Mouse (Mus musculus) cerebellum, adult 2 months (tissue): ENCODE measurements around the gene Mxd1.

Experiments used
- CTCF ChIP-seq: fragments of 200-500 bp; IDR thresholded peaks from 2 replicates; pipeline ENCODE4 v1.5.1; 2011; ENCODE audit warnings: low read depth, mild to moderate bottlenecking, control low read depth, low read length, moderate library complexity, borderline replicate concordance; ENCODE audit not compliant: insufficient read depth
- POLR2A ChIP-seq: fragments of 200-500 bp; IDR thresholded peaks from 2 replicates; pipeline ENCODE4 v1.6.1; 2011; ENCODE audit warnings: low read length, control low read depth, borderline replicate concordance; ENCODE audit not compliant: insufficient read depth

DNA sequence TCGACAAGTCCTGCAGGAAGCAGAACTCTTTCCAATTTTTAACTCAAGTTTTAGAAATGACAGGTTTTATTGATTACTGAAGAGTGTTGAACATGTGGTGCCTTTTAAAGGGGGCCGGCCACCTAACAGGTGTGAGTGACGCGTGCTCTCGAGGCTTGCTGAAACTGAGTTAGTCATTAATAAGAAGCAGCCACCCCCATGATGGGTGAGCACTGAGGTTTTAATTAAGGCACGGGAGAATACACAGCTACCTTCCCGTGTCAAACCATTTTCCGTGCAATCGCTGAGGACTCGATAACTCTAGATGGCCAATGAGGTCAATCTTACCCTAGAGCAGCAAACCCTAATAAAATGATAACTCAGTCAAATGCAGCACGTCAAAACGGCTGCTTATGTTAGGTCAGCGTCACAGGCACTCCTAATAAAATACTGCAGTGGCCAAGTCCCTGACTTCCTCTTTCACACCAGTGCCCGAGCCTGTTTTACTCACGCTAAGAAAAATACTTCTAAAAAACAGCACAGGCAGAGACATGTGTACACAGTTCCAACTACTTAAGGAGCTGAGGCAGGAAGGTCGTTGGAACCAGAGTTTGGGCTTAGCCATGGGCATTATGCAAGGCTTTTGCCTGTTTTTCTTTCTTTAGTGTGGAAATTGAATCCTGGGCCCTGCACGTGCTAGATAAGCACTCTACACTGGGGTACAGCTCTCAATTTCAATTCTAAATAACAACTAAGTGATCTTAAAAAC lies 3.2 kb downstream of the Mxd1 start:
- no peak for TF ChIP-seq CTCF
- no peak for TF ChIP-seq POLR2A
